Mouse (Mus musculus): ENCODE measurements around the gene Neurl3. TPM values are rescaled to one million over a fixed set of nuclear protein-coding genes. Genes with fewer than 3 reads are reported as not detected.

The Neurl3 gene
- total RNA-seq, 1 experiment, result 0.18 TPM

GRCm38 (mm10) chr1:36255871-36256640 is 18.4 kb downstream of the Neurl3 start:
- H3K36me3 ChIP-seq (ENCODE audit: control insufficient read depth, insufficient read depth, low read length, poor library complexity, severe bottlenecking), result no peaks in the 10 kb centered on the region
- in situ Hi-C loops (cut with MboI; ENCODE audit: low sequenced_read_pairs in 2 of 2, unreplicated experiment in 2 of 2), result no loop called here
- DNase-seq (ENCODE audit: low read depth, low spot score), result no peak
- no peak overlapping the region for H3K9ac ChIP-seq (ENCODE audit: insufficient read depth, low read depth, low read length, poor library complexity, severe bottlenecking)
- H3K4me3 ChIP-seq (ENCODE audit: insufficient read depth in 1 of 2, low read depth in 1 of 2, low read length in 2 of 2, poor library complexity in 1 of 2, severe bottlenecking in 1 of 2), result no peak overlapping the region
- TF ChIP-seq ZNF384 (IDR thresholded peaks at IDR 0.05; ENCODE audit: low read depth, low read length) (no peak), CHD2 (IDR thresholded peaks at IDR 0.05; ENCODE audit: low read depth, low read length) (no peak), MAFK (IDR thresholded peaks at IDR 0.05; ENCODE audit: insufficient read depth, low read depth, low read length) (no peak), HCFC1 (IDR thresholded peaks at IDR 0.05; ENCODE audit: borderline replicate concordance, insufficient read depth, low read length) (no peak), ZC3H11A (IDR thresholded peaks at IDR 0.05; ENCODE audit: borderline replicate concordance, low read depth, low read length) (no peak)
- peaks cover 3 to 8% of the 10 kb centered on the region in 2 experiments; a peak in 2 of 4 replicates for H3K4me1 ChIP-seq (ENCODE audit: control insufficient read depth in 2 of 2, insufficient read depth in 2 of 2, low read length in 2 of 2, poor library complexity in 1 of 2)
- H3K9me3 ChIP-seq (ENCODE audit: control insufficient read depth, insufficient read depth, low read depth, low read length), result no peaks in the 10 kb centered on the region
- H3K27ac ChIP-seq (ENCODE audit: insufficient read depth, low read depth, low read length, poor library complexity, severe bottlenecking), result no peak overlapping the region

- H3K27ac ChIP-seq (ENCODE audit: insufficient read depth, low read depth, low read length, poor library complexity, severe bottlenecking), result no peak overlapping the region
Observed at GRCm38 (mm10) chr1:36254635-36255360, 19.7 kb downstream of the Neurl3 start.

GRCm38 (mm10) chr1:36252791-36253190 is 21.7 kb downstream of the Neurl3 start:
- Histone ChIP-seq H3K9ac (ENCODE audit: insufficient read depth, low read depth, low read length, poor library complexity, severe bottlenecking) (no peak overlapping the region), H3K4me3 (ENCODE audit: insufficient read depth in 1 of 2, low read depth in 1 of 2, low read length in 2 of 2, poor library complexity in 1 of 2, severe bottlenecking in 1 of 2) (no peak overlapping the region), H3K36me3 (ENCODE audit: control insufficient read depth, insufficient read depth, low read length, poor library complexity, severe bottlenecking) (no peaks in the 10 kb centered on the region), H3K9me3 (ENCODE audit: control insufficient read depth, insufficient read depth, low read depth, low read length) (no peaks in the 10 kb centered on the region), H3K27ac (ENCODE audit: insufficient read depth, low read depth, low read length, poor library complexity, severe bottlenecking) (no peak overlapping the region), H3K4me1 (ENCODE audit: control insufficient read depth in 2 of 2, insufficient read depth in 2 of 2, low read length in 2 of 2, poor library complexity in 1 of 2) (peaks cover 3 to 12% of the 10 kb centered on the region in 2 experiments; a peak in 2 of 4 replicates)
- TF ChIP-seq ZC3H11A (IDR thresholded peaks at IDR 0.05; ENCODE audit: borderline replicate concordance, low read depth, low read length) (no peak), ZNF384 (IDR thresholded peaks at IDR 0.05; ENCODE audit: low read depth, low read length) (no peak), HCFC1 (IDR thresholded peaks at IDR 0.05; ENCODE audit: borderline replicate concordance, insufficient read depth, low read length) (no peak), MAFK (IDR thresholded peaks at IDR 0.05; ENCODE audit: insufficient read depth, low read depth, low read length) (no peak), CHD2 (IDR thresholded peaks at IDR 0.05; ENCODE audit: low read depth, low read length) (no peak)
- in situ Hi-C loops (cut with MboI; ENCODE audit: low sequenced_read_pairs in 2 of 2, unreplicated experiment in 2 of 2), result no loop called here
- DNase-seq (ENCODE audit: low read depth, low spot score), result peak; percentile 78

More at GRCm38 (mm10) chr1:36254635-36255360, 19.7 kb downstream of the Neurl3 start:
- no peak for TF ChIP-seq ZNF384 (IDR thresholded peaks at IDR 0.05; ENCODE audit: low read depth, low read length)
- no peak for TF ChIP-seq CHD2 (IDR thresholded peaks at IDR 0.05; ENCODE audit: low read depth, low read length)
- TF ChIP-seq HCFC1 (IDR thresholded peaks at IDR 0.05; ENCODE audit: borderline replicate concordance, insufficient read depth, low read length), result no peak
- no peak for TF ChIP-seq ZC3H11A (IDR thresholded peaks at IDR 0.05; ENCODE audit: borderline replicate concordance, low read depth, low read length)
- no peak for TF ChIP-seq MAFK (IDR thresholded peaks at IDR 0.05; ENCODE audit: insufficient read depth, low read depth, low read length)
- DNase-seq (ENCODE audit: low read depth, low spot score), result peak; percentile 63
- in situ Hi-C loops (cut with MboI; ENCODE audit: low sequenced_read_pairs in 2 of 2, unreplicated experiment in 2 of 2), result no loop called here
- peaks cover 3 to 12% of the 10 kb centered on the region in 2 experiments; a peak in 2 of 4 replicates for H3K4me1 ChIP-seq (ENCODE audit: control insufficient read depth in 2 of 2, insufficient read depth in 2 of 2, low read length in 2 of 2, poor library complexity in 1 of 2)
- H3K9me3 ChIP-seq (ENCODE audit: control insufficient read depth, insufficient read depth, low read depth, low read length), result no peaks in the 10 kb centered on the region
- peak overlapping the region in 1 of 2 experiments; percentile 49; a peak in 1 of 4 replicates for H3K4me3 ChIP-seq (ENCODE audit: insufficient read depth in 1 of 2, low read depth in 1 of 2, low read length in 2 of 2, poor library complexity in 1 of 2, severe bottlenecking in 1 of 2)
- no peaks in the 10 kb centered on the region for H3K36me3 ChIP-seq (ENCODE audit: control insufficient read depth, insufficient read depth, low read length, poor library complexity, severe bottlenecking)
- H3K9ac ChIP-seq (ENCODE audit: insufficient read depth, low read depth, low read length, poor library complexity, severe bottlenecking), result peak overlapping the region; percentile 12; the same call in 1 of the 2 replicates

GRCm38 (mm10) chr1:36251426-36251825 is 23.1 kb downstream of the Neurl3 start:
- peaks cover 3 to 16% of the 10 kb centered on the region in 2 experiments; a peak in 3 of 4 replicates for H3K4me1 ChIP-seq (ENCODE audit: control insufficient read depth in 2 of 2, insufficient read depth in 2 of 2, low read length in 2 of 2, poor library complexity in 1 of 2)
- no peak overlapping the region for H3K4me3 ChIP-seq (ENCODE audit: insufficient read depth in 1 of 2, low read depth in 1 of 2, low read length in 2 of 2, poor library complexity in 1 of 2, severe bottlenecking in 1 of 2)
- no peak overlapping the region for H3K27ac ChIP-seq (ENCODE audit: insufficient read depth, low read depth, low read length, poor library complexity, severe bottlenecking)
- no peak overlapping the region for H3K9ac ChIP-seq (ENCODE audit: insufficient read depth, low read depth, low read length, poor library complexity, severe bottlenecking)
- peak; percentile 55 for DNase-seq (ENCODE audit: low read depth, low spot score)
- no peaks in the 10 kb centered on the region for H3K9me3 ChIP-seq (ENCODE audit: control insufficient read depth, insufficient read depth, low read depth, low read length)
- H3K36me3 ChIP-seq (ENCODE audit: control insufficient read depth, insufficient read depth, low read length, poor library complexity, severe bottlenecking), result no peaks in the 10 kb centered on the region
- no peak for TF ChIP-seq ZC3H11A (IDR thresholded peaks at IDR 0.05; ENCODE audit: borderline replicate concordance, low read depth, low read length)
- no peak for TF ChIP-seq ZNF384 (IDR thresholded peaks at IDR 0.05; ENCODE audit: low read depth, low read length)
- no peak for TF ChIP-seq MAFK (IDR thresholded peaks at IDR 0.05; ENCODE audit: insufficient read depth, low read depth, low read length)
- TF ChIP-seq CHD2 (IDR thresholded peaks at IDR 0.05; ENCODE audit: low read depth, low read length), result no peak
- no peak for TF ChIP-seq HCFC1 (IDR thresholded peaks at IDR 0.05; ENCODE audit: borderline replicate concordance, insufficient read depth, low read length)
- in situ Hi-C loops (cut with MboI; ENCODE audit: low sequenced_read_pairs in 2 of 2, unreplicated experiment in 2 of 2), result no loop called here
